Mouse (Mus musculus) hindlimb bud, embryonic 11.5 days (tissue): ENCODE measurements at regions not wholly inside any gene's neighbourhood (a gene's known extent, or its start where the extent isn't known, plus 50 kb on each side); places are given as distances from the start of the nearest gene placed in this dataset.

Experiments
- DNase-seq: peaks from one replicate; pipeline ENCODE4 v3.0.0-alpha.2; 2012; ENCODE audit warnings: low read depth, low spot score; ENCODE audit errors: extremely low spot score

DNA sequence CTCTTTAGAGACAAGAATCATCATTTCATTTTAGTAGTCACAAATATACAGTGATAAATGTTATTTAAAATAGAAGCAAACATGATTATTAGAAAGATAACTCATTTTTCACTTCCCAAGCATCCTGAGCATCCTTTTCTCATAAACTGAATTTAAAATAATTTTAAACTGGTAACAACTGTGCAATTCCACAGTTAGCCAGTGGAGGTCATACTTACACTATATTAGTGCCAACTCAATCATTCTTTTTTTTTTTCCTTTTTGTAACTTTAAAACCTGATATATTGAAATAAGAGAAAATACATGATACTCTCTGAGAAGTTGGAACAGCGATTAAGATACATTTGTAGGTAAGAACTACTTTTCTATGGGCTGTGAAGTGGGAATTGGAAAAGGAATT, 113.2 kb upstream of the Gm17509 start:
- DNase-seq, result peak; percentile 16

DNA sequence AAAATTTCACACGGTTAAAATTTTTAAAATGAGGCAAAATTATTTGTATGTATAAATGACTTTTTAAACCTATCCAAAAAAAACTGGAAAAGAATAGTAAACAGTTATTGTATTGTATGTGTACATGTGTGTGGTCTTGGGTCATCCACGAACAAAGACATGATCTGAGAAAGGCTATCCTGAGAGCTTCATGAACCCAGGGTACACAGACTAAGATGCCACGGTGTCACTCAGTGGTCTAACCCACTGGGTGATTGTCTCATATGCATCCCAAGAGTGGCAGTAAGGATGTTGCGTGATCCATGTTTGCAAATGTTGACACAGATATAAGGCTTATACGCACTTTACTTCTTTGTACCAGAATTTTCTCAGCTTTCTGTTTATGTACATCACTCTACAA, 113.7 kb upstream of the Gm17509 start:
- DNase-seq, result no peak

DNA sequence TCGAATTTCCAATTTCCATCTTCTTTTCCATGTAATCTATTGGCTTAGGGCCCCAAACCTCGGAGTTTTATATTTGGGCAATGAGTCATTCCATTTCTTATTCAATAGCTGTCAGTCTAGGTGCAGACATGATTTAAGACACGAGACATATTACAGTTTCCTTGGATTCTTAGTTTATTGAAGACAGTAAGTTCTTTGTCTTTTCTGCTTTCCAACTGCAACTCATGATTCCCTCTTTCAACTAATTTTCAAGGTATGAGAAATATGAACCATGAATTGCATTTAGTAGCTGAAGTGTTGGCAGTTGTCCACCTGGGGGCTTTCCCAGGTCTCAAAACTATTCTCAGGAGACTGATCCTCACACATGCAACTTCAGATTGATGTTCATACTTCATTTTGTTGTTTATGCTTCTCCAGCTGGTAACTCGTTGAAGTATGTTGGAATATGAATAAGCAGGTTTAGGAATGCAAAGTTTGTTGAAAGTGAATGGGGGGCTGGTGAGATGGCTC, 160.3 kb upstream of the Gm17509 start:
- DNase-seq, result no peak

DNA sequence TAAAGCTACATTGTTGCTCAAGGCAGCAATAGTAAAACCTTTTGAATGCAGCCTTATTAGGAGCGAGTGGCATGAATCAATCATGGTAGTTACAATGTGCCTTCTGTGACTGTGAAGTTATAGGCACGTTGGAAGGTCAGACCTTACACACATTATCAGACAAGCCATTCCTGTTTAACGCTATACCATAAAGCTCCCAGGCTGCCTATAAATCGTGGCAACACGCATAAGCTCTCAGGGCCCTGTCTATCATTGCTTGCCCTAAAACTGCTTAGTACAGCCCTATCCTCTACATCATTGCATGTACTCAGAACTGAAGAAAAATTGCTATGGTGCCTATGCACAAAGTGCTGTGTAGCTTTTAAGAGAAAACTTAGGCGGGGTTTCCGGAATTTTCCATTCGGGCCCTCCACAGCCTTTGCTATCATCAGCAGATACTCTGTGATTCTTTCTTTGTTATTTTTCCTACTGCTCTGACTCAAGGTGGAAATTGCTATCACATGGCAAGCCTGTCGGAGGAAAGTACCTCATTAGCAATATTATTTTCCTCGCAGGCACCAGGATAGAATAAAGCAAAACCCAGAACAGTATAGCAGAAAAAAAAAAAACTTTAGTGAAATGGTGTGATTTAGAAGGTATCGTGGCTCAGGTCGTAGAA, 162.7 kb upstream of the Gm17509 start:
- DNase-seq, result peak; percentile 16

DNA sequence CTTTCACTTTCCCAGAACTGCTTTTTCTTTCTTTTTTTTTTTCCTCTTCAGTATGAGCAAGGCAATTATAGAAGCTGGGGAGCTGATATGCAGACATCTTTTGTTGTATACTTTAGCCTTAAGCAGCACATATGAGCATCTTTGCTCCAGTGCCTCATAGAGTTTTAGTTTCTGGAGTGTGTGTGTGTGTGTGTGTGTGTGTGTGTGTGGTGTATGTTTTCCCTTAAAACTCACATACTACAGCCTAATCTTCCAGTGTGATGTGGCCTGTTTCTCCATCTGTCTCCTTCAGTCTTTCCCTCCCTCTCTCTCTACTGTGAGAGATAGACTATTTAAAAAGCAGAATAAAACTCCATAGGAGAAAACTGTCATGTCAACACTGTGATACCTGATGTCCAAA, 169.4 kb upstream of the Gm17509 start:
- DNase-seq, result no peak

DNA sequence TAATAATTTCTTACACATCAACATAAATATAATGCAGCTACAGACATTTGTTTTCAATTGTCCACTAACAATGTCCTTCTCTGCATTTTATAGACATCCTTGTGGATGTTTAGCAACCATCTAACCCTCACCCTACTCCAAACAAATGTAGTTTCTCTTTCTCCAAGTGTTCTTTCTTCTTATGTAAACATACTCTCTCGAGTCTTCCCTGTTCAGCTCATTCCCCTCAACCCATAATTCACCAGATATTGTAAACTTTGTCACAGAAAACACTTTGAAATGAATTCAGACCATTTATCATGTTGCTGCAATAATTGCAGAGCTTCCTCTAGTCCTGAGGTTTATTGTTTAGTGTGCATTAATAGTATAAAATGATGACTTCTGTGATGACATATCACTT, 172.6 kb upstream of the Gm17509 start:
- DNase-seq, result no peak

DNA sequence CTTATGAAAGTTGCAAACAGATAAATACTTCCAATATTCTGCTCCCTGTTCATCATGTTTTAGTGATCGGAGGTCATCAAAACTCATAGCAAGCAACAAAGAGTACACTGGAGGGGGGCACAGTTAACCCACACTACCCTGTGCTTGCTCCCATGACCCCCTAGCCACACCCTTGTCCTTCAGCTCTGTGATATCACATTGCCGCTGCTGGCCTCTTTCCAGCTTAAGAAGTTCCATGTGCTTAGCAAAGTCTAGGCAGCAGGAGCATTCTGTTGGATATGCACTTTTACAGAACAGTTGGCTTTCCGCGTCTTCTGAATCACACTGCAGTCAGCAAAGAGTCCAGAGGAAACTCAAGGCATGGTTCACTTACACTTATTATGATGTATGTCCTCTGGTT, 180.4 kb upstream of the Gm17509 start:
- DNase-seq, result no peak

DNA sequence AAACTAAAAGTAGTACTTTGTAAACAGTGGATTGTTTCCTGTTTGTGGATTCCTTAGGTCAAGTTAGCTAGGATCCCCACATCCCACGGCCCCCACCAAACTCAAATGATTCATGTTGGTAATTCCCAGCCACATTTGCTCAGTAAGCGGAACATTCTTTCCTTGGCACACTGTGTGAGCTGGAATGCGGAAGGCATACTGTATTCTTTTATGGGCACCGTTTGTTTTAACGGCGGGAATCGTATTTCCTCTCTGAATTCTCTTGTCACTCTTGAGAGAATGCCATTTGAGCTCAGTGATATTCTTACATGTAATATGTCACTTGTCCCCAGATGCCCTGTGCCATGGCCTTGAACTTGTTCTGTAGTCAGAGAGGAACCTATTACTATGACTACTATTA, 189.1 kb upstream of the Gm17509 start:
- no peak for DNase-seq

DNA sequence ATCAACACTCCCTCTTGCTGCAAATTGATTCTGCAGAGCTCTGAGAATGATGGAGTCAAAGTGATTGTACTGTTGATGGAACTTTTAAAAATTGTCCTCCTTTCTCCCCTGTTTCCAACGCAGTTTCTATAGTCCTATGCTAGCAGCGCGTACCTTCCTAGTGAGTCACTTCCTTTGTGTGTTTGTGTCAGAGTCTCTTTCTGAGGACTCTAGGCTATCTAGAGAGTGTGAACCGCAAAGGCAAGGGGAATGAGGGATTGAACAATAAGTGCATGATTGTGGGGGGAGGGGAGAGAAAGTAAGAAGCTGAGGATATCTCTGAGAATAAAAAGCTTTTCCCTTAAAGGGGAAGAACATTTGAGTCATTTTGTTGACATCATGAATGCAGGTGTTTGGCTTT, 188.5 kb upstream of the Hcn1 start:
- DNase-seq, result no peak

DNA sequence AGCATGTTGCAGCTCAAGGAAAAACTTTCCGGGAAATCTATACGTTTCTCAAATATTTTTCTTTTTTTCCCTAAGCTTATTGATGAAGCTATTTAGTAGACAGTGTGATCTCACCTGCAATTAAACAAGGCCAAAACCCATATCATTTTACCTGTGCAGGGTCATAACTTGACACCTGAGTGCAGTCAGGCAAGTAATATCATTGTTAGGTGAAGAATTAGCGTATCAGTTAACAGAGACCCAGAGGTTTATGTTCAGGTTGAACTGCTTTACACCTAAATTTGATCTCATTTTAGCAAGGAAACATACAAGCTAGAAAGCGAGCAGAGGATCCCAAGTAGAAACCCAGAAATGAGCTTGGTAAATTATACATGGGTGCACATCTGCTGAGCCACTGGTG, 178.6 kb upstream of the Hcn1 start:
- no peak for DNase-seq

DNA sequence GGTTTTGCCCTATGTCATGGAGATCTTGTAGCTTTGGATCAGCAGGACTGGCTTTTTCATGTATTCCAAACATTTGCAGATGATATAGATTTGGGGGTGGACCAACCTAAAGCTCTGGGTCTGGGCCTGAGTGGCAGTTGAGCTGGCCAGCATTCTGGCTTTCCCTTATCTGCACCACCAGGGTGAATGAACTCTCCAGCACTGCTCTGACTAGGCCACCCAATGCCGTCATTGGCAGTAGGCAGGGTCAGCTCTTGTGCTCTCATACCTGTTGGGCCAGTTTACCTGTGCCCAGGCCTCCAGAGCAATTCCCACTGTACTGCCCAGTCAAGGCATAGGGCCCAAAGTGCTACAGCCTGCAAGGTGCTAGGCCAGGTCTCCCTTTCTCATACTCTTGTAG, 177.1 kb upstream of the Hcn1 start:
- no peak for DNase-seq

DNA sequence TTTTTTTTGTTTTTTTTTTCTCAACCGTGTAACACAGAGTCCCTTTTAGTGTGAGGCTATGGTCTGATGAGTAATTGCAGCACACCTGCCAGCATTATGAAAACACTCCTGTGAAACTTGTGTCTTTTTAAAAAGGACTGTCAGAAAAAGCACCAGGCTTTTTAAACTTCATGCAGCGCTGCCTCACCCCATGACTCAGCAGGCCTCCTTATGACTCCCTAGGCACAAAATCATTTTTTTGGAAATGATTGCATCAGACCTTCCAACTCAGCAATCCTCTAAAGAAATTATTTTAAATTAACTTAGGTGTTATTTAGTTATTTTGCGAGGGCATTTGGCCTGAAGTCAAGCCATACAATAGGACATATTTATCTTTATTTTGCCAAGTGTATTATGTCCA, 134.7 kb upstream of the Hcn1 start:
- no peak for DNase-seq

DNA sequence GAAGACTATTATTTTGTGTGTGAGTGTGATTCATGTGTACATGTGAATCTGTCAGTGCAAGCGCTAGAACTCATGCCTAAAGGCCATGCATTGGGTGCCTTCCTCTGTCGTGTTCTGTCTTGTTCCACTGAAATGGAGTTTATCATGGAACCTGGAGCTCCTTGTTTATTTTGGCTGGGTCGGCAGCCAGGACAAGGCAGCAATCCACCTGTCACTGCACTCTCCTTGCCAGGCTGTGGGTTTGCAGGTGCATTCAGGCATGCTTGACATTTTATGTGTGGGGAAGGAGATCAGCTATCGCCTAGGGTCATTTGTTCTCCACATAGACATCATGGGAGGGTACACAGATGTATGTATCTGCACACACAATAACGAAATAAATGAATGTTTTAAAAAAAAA, 129.4 kb upstream of the Hcn1 start:
- DNase-seq, result no peak

DNA sequence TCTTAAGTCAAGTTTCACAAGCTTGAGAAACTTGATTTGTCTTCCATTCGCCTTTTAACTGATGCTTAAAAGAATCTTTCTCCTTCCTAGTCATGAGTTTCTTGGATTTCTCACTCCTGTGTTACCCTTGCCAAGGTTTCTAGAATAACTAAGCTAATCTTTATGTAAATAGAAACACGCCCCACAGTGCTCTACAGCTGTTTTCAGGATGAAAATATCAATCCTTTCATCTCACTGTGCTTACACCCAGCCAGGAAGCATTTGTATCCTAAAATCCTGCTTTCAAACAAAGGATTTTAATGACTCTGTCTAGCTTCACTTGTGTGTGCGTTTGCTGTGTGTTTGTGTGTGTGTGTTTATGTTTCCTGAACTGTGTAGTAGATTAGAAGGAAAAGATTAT, 119.5 kb upstream of the Hcn1 start:
- DNase-seq, result no peak

DNA sequence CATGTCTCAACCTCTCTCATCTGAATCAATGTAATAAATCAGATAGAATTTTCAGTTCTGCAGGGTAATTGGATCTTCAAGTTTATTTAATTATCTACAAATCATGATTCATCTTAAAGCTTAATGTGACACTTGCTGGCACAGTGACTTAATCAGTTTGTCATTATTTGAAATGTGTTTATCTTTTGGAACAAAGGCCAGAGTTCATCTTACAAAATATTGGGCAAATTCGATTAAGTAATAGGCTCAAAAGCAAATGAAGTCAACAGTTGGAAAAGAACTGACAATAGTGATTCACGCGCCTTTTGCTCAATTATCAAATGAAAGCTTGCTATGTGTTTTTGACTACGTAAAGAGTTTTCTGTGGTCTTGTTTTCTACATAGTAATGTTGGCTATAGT, 93.4 kb upstream of the Hcn1 start:
- DNase-seq, result no peak

DNA sequence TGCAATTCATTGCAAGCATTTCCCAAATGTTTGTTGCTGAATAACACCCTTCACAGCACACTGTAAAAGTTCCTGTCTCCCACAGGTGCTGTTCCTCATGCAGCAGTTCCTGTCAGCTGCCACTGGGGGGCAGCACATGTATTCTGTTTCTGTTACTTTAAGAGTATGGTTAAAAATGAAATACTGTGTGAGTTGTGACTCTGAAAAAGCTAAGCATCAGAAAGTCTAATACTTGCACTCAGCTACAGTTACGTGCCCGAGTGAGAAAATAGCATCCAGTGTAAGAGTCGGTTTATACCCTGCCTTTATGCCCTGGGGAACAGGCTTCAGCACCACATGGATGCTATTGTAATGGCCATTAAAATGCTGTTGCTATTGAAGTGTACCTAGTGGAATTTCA, 52.0 kb upstream of the Hcn1 start:
- DNase-seq, result peak; percentile 35
